Mouse (Mus musculus) spleen, adult 18-20 months (tissue): ENCODE measurements around the gene Syt6.
"Not testable (repeated sequence)": the region's sequence is repeated elsewhere in the genome, so short reads cannot be mapped to it uniquely, and the experiment has no call there.

Source experiments
- DNase-seq, 2 experiments: peaks; one replicate each; pipeline ENCODE4 v3.0.0; 2022; ENCODE audit warnings: mixed read lengths in 2 of 2

The Syt6 gene

DNA sequence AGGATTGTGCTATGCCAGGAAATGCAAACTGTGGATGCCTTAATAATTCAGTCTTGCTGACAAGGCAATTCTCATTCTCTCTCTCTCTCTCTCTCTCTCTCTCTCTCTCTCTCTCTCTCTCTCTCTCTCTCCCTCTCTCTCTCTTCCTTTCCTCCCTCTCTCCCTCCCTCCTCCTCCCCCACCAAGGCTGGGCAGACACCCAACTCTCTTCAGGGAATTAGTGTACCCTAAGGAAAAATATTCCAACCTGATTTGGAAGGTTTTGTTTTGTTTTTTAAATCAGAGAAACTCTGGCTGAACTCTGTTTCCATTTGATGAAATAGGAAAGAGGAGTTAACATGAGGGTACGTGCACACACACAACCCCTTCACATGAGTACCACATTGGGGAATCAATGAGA, 26.5 kb downstream of the Syt6 start:
- DNase-seq = no peak

DNA sequence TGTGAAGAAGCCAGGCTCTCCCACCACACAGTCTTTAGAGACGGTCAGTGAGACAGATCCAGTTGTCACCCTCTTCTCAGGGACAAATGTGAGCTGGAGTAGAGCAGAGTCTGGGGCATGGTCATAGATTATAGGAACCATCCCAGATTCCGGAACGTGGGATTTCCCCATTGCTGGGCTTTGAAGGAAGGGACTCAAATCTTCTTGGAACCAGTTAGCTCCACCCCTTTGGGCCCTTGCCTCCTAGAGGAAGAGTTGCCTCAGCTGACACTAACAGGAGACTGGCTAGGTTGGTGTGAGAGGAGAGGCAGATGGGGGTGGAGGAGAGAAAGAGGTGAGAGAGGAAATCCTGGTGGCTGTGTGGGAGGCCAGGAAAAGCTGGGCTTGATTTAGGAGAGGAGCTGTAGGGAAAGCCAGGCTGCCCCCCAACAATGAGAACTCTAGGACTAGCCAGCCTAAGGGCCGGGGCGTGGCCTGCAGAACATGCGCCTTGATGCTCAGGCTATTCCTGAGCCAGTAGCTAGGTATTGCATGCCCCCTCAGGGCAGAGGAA, 31.1 kb downstream of the Syt6 start:
- DNase-seq = no peak

DNA sequence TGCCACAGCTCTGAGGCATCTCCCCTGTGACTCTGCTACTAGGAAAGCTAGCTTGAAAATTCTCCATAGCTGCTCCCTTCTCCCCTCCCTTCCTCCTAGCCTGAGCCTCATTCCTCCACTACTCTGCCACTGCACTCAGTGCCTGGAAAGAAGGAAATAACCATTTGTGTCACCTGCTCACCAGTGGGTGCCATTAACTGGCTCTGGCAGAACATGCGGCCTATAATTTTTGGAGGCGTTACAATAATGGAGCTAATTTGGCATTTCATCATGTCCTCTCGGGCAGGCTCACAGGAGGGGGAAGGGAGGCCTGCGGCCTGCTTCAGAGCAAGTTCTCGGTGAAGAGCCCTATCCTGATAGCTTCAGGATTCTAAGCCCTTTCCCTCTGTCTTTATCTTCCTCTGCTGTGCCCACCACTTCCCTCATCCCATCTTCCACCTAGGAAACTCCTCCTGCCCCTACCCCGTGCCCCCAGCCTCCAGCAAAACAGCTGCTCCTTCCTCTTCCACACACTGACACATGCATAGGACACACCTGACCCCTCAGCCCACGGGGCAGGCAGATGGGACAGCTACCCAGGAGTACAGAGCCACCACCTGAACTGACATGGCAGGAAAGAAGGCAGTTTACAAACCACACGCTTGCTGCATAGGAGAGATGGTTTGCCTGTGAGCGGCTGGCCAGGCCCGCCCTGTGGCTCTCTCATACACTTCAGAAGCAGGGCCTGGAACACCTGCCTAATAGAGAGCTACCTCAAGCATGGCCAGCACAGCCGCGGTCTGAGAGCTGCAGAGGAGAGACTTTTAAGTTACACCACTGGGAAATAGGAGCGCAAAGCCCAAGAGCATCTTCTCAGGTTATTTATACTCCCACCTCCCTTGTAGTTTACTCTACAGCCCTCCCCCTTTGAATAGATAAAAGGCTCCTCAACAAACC, 31.9 kb downstream of the Syt6 start:
- DNase-seq = no peak

DNA sequence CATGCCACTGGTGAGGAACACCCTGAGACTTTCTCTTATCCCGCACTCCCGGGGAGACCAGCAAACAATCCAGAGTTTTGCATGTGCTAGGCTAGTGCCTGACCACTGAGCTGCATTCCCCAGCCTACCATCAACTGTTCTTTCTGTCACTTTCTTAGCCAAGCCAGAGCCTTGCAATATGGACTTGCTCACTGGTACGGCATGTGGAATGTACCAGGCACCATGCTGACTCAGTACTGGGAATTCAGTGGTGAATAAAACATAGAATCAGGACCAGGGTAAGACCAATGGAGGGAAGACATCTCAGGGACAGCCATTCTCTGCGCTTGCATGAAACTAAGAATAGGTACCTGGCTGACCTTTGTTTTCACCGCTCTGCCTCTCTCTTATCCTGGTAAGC, 35.2 kb downstream of the Syt6 start:
- no peak for DNase-seq

DNA sequence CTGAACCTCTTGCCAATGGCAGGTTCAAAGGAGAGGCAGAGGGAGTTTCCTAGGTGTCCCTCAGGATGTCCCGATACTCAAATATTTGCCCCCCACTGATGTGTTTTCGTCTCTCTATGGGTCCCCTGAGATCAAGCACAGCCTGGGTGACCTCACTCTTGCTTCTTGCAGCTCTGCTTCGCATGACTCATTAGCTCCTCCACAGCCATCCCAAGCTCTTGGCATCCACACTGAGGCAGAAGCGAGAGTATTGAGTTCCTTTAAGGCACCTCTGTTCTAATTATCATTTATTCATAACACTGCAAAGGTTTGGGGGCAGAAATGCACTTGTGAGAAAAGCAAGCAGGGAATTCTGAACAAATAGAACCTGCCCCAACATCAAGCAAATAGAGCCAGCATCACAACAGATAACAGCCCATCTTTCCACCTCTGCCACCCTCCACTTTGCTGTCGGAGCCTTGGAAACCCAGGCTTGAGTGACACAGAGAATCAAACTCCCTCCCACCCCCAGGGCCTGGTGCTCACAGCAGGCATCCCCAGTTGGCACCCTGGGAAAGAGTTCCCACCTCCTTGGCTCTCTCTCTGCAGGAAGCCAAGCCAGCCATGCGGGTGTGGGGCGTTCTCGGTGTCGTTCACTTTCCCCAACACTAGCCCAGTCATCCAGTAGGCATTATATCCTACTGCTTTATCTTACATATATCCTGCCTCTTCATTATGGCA, 37.8 kb downstream of the Syt6 start:
- no peak for DNase-seq

DNA sequence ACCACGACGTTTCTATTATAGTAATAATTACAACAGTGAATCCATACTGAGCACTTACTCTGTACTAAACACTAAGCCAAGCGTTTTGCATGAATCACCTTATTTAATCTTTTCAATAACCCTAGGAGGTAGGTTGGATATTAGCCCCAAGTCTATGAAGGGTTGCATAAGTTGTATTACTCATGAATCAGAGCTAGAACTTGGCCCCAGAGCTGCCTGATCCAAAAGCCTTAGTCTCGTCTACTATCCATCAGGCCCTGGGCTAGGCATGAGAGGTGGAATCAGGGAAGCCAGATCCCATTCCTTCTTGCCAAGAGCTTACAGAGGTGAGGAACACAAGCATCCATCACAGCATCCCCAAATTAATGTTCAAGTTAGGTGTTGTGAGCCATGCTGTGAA, 40.6 kb downstream of the Syt6 start:
- no peak for DNase-seq

DNA sequence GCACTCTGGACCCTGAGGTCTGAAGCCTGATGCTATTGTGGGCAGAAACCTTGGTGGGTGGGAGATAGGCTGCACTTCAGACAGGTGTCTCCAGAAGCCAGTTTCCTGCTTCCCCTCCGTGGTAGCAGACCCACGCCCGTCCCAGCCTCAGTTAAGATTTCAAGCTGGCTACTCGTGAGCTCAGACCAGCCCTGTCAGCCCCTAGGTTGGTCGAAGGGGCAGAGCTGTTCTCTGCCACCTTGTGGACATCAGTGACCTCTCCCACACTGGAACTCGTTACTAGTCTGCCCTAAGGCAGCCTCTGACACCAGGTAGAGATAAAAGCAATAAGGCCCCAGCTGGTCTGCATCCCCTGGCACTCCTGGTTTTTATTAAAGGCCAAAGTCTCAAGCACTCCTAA, 42.0 kb downstream of the Syt6 start:
- no peak for DNase-seq

DNA sequence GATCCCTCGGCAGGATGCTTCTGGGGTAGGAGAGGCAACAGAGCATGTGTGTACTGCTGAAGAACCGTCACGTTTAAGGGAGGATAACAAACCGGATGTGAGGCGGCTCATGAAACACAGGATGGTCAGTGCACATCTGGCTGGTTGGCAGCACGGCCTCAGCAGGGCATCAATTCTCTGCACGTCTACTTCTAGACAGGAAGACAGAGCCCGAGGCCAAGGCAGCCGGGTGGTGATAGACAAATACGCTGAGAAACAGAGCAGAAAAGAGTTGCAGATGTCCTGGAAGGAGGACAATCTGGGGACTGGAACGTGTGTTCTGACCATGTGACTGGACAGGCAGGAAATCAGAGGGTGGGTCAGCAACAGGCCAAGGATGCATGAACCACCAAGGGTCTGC, 45.1 kb downstream of the Syt6 start:
- DNase-seq = no peak

DNA sequence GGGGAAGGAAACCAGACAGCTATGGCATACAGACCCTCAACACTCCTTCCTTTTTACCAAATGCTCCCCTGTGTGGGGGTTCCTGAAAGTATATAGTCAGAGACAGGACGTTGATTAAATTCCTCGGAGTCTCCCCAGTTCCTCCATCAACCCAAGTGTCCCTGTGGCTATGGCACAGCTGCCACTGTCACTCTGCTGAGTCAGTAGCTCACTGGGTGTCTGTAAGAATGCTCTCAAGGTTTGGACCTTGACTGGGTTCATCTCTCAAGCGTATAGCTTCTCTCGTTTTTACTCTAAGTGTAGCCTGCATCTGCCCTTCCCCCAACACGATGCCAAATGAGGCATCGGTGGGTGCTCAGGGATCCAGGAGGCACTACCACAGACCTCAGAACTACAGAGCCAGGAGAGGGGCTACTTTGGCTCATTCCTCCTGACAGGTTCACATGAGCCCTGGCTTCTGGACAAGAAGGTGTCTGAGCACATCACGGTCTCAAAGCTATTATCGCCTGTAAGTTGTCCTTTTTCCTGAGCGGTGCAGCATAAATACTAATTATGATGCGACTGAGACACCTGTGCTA, 49.0 kb downstream of the Syt6 start:
- DNase-seq = no peak

DNA sequence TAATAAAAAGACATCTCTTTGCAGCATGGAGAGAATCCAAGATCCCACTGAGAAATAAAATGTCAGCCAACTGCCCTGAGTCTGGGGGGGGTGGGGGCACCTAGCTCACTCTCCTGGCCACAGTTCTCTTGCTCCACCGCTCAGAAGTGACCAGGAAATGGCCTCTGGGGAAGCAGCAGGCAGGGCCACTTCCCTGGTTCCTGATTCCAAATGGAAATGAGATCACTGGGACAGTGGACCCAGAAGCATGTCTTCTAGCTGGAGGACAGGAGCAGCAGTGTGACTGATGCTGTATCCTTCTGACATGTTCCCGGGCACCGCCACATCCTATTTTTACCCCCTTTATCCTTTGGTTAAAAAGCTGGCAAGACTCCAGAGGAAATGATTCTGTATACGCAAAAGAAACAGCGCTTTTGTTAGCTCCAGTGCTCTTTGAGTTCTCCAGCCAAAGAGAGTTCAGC, 49.6 kb downstream of the Syt6 start:
- no peak for DNase-seq

DNA sequence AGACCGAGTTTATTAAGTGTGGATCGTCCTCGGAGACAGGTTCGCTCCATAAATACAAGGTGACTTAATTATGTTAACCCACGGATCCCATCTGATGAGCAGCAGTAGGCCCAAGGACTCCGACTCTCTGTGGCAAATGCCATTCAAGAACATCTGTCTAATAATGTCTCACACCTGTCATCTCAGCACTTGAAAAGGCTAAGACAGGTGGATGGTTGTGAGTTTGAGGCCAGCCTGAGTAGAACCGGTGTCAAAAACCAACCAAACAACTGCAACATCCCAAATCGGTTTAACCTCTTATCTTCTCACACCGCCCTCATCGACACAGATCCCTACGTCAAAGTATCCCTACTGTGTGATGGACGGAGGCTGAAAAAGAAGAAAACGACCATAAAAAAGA, 50.1 kb downstream of the Syt6 start:
- no peak for DNase-seq

DNA sequence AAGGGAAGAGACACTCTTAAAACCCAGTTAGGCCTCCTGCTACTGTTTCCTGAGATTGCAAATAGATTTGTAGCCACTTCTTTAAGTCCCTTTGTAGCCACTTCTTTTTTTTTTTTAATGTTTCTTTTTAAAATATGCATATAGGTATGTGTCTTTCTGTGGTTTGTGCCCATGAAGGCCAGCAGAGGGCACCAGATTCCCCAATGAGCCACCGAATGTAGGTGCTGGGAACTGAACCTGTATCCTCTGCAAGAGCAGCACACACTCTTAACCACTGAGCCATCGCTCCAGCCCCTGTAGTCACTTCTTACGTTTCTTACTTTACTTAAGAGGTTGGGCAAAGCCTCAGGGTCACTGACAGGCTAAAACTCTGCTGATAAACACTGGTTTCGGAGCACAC, 51.5 kb downstream of the Syt6 start:
- DNase-seq = no peak

DNA sequence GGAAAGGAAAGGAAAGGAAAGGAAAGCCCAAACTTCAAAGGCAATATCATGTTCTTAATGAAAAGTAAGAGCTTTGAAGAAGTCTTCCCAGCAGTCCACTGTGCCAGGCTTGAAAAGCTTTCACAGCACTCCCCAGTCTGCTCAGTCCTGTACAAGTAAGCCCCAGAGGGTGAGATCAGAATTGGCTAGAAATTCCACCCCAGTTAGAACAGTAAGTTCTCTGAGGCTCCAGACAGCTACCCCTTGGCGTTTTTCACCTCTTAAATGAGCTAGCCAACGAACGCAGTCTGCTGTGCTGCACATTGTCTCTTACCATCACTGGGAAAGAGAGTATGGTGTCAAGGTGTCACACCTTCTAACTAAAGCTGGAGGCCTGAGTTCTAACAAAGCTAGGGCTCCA, 52.6 kb downstream of the Syt6 start:
- DNase-seq = no peak

DNA sequence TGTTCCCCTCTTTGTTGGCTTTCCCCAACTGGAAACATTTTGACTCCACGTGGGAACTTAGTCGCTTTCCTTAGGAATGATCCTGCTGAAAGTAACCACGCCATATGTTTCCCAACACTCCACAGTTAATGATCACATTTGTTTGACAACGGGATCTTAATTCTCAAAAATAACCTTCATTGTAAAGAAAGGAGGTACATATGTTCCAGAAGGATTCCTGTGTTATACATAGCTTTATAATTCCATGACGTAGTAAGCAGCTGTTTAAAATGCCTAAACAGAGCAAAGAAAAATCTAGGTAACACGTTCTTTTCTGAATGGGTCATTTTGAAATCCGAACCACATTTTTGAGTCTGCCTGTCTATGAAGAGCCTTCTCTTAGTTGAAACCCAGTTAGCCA, 58.1 kb downstream of the Syt6 start:
- DNase-seq = no peak

DNA sequence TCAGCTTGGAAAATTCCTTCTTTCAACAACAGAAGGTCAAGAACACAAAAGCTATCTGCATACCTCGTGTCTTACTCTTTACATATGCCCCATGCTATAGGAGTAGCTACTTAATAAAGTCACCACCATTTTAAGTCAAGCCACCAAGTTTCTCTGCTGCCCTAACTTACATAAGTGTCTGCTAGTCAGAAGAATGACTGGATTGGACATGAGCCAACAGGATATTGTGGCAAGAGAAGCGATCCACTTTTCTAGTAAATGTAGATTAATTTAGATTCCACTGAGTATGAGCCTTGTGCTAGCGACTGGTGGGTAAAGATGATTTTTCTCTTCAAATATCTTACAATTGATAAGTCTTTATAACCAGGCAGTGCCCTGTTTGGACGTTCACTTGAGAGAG, 58.8 kb downstream of the Syt6 start:
- DNase-seq = no peak

DNA sequence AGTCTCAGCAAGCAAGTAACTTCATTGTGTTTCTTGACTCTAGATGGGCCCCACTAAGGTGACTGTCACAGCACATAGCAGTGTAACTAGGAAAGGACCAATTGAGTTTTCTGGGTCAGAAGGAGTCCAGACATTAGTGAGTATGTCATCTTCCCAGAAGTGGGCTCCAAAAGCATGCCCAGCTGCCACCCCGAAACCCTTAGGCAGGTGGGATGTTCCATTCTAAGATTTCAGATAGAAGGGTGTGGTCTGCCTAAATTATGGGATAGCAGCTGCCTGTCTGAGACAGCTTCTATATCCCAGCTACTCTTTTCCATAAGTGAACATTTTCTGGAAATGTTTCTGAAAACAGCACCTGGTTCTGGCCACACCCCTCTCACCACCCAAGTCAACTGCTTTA, 59.2 kb downstream of the Syt6 start:
- DNase-seq = no peak

DNA sequence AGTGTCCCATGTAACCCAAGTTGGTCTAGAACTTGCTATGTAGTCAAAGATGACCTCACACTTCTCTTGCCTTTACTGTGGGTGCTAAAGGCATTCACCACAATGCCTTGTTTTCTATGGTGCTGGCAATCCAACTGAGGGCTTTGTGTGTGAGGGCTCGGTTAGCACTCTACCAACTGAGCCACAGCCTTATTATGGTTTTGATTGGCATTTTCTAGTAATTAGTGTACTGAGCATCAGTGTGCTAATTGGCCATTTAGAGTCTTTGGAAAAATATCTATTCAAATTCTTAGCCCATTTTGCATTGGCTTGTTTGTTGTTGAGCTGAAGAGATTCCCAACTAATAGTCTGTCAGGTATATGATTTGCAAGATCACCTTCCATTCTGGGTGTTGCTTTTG, 62.6 kb downstream of the Syt6 start:
- DNase-seq = no peak

DNA sequence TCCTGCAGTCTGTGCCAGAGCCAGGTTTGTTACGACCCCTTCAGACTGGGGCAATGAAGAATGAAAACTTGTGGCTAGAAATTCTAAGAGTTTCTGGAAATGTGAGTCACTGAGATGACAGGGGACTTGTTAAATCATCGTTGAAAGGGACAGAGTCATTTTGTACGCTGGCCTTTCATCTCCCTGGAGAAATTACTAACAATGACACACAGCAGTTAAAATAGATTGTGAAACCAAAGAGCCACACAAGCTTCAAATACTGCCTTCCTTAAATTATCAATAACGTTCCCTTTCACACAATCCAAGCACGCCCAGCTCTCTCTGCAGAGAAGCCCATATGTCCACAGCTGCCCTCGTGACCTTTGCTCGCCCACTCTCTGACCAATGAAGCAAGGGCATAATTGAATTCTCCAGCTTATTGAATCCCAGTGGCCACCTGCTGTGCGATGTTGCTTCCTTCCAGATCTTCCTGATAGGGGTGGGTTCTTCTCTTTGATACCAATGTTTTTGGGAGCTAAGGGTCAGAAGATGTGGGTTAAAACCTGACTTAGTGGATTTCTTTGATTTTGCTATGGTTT, 65.3 kb downstream of the Syt6 start:
- no peak for DNase-seq

DNA sequence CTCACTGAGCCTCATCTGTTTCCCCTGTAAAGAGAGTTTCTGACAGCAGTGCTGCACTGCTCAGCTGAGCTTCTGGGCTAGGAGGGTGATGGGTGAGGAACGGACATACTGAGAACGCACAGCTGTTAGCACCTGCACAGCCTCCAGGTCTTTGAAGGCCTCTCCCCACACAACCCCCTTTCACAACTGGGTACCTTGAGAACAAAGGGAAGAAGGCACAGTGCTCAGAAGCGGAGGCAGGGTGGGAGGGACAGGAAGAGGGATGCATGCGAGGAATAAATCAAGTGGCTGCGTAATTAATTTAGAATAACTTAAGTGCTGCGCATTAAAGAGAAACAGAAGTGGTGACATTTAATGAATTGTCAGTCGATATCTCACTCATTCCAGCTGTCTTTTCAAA, 66.3 kb downstream of the Syt6 start:
- no peak for DNase-seq

DNA sequence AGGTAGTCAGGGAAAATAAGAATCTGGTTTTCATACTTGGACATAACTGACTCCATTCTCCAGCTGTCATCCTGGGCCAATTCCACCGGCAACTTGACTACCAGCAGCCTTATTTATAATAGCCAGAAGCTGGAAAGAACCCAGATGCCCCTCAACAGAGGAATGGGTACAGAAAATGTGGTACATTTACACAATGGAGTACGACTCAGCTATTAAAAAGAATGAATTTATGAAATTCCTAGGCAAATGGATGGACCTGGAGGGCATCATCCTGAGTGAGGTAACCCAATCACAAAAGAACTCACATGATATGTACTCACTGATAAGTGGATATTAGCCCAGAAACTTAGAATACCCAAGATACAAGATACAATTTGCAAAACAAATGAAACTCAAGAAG, 70.9 kb downstream of the Syt6 start, which contains the start of gene Atg4a-ps:
Atg4a-ps (minus strand) TSS at position 101 of the 400 bp plus-strand sequence.
- not testable (repeated sequence) for DNase-seq

DNA sequence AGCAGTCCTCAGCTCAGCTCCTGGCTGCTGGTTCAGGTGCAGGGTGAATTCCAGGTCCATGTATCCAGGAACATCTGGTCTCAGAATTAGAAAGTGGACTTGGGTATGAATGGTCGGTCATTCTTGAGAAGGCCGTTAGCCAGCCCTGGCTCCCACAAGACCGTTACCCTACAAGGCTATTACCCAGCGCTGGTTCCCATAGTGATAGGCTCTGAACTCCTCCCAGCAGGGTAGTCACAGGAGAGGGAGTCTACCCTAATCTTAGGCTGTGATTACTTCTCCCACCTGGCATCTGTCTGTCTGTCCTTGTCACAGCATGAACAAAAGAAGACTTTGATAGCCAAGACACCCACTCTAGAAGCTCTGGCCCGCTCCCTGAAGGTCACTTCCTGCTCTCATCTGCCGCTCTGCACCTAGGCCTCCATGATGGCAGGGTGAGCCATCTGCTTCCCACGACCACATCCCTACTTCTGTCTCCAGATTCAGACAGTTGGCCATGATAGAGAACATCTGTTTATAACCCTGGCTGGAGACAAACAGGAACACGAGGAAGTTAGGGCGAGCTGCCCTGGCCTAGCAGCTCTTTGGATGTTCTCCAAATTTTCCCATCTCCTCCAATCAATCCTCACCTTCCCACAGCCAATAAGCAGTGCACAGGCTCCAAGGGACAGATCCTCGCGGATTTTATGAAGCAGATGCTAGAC, 72.3 kb downstream of the Syt6 start:
- DNase-seq = no peak

DNA sequence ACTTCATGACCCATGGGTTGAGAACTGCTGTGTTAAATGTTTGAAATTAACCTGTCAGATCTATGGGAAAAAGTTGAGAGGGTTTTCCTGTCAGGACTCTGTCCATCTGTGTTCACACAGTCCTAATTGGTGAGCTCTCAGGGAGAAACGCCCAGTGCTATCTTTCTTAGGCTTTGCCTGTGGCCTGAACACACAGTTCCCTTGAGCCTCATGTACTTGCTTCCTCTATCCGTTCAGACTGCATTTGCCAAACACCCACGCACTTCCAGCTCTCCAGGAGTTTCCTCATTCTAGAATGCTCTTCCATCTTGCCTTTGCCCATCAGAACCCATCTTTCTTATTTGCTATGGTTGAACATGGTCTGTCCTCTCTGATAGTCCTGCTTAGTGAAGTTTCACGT, 73.5 kb downstream of the Syt6 start:
- no peak for DNase-seq
